Comparison of ENCODE assay signal across 10 mouse cellular contexts in the genomic region with DNA sequence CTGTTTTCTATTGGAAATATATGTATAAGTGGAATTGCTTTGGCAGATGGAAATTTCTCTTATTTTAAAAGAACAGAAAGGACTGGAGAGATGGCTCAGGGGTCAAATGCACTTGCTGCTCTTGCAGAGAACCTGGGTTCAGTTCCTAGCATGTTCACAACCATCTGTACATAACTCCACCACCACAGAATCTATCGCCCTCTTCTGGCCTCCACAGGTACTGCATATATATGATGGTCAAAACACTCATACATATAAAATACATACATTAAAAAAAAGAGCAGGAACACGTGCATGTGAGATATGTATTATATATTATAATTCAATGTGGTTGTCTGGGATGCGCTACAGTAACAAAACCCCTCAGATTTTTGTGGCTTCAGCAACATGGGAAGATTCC. TPM values are rescaled to one million over a fixed set of nuclear protein-coding genes. Genes with fewer than 3 reads are reported as not detected.
DNase-seq lines count a peak whose midpoint lies in the region; ATAC-seq and TF ChIP-seq lines count a peak whose summit lies in the region.
"Had no signal": no experiment of that assay in that cellular context is flagged by ENCODE, and none has a peak within 500 bp of the region (broad histone marks: within the 10 kb centered on the region; RNA-seq: fewer than 3 reads in every experiment).

No protein-coding gene starts in this region.

- no peaks in the 10 kb centered on the region for H3K36me3 ChIP-seq in neural tube, embryonic 15.5 days
- no peaks in the 10 kb centered on the region for H3K36me3 ChIP-seq in small intestine, adult 2 months (ENCODE audit: control insufficient read depth, insufficient read depth, low read length)
- no peaks in the 10 kb centered on the region for H3K36me3 ChIP-seq in forebrain, embryonic 16.5 days (ENCODE audit: control insufficient read depth, insufficient read depth)
- H3K36me3 ChIP-seq: hindbrain, embryonic 15.5 days; limb, embryonic 15.5 days had no signal

- no peak for ATAC-seq in neural tube, embryonic 15.5 days (ENCODE audit: low FRiP score)
- no peak for ATAC-seq in forebrain, embryonic 16.5 days

- no peak for DNase-seq in gastrocnemius, adult 2 months
- DNase-seq in gastrocnemius, postnatal 25 days = no peak
- DNase-seq in neural tube, embryonic 10.5 days (ENCODE audit: extremely low spot score, low spot score) = peak; percentile 26
- peak; percentile 37 for DNase-seq in c-Kit-positive CD71-positive TER-119-positive erythroid progenitor cells, embryonic 14.5 days (ENCODE audit: low spot score)
- DNase-seq in layer of hippocampus, adult 8-10 months (ENCODE audit: low spot score in 2 of 2) = no peak

- no peak for TF ChIP-seq POLR2A in small intestine, adult 2 months (IDR thresholded peaks at IDR 0.05; ENCODE audit: low read depth, low read length)

- H3K4me2 ChIP-seq in neural tube, embryonic 15.5 days = no peak overlapping the region
- H3K4me2 ChIP-seq in forebrain, embryonic 16.5 days (ENCODE audit: low read length) = no peak overlapping the region
- H3K4me2 ChIP-seq: hindbrain, embryonic 15.5 days; limb, embryonic 15.5 days had no signal

- H3K9ac ChIP-seq in neural tube, embryonic 15.5 days (replicated peaks) = no peak overlapping the region
- no peak overlapping the region for H3K9ac ChIP-seq in forebrain, embryonic 16.5 days (replicated peaks; ENCODE audit: low read depth, low read length)
- H3K9ac ChIP-seq: hindbrain, embryonic 15.5 days; limb, embryonic 15.5 days had no signal

- no peaks in the 10 kb centered on the region for H3K27me3 ChIP-seq in neural tube, embryonic 15.5 days (replicated peaks)
- H3K27me3 ChIP-seq in small intestine, adult 2 months (ENCODE audit: control insufficient read depth, insufficient read depth, low read length) = no peaks in the 10 kb centered on the region
- no peaks in the 10 kb centered on the region for H3K27me3 ChIP-seq in forebrain, embryonic 16.5 days (replicated peaks; ENCODE audit: control insufficient read depth, insufficient read depth, low read length)
- H3K27me3 ChIP-seq: hindbrain, embryonic 15.5 days; limb, embryonic 15.5 days had no signal

- intact Hi-C loops in gastrocnemius, adult 2 months (cut with DNase I) = no loop called here

- no peak overlapping the region for H3K4me3 ChIP-seq in gastrocnemius, adult 2 months
- H3K4me3 ChIP-seq in neural tube, embryonic 15.5 days (replicated peaks) = no peak overlapping the region
- H3K4me3 ChIP-seq in small intestine, adult 2 months (ENCODE audit: low read depth, low read length) = no peak overlapping the region
- no peak overlapping the region for H3K4me3 ChIP-seq in forebrain, embryonic 16.5 days (replicated peaks; ENCODE audit: low read length)
- H3K4me3 ChIP-seq: hindbrain, embryonic 15.5 days; limb, embryonic 15.5 days had no signal

- 43% methylated on average over 3 of the region's 3 CpGs for WGBS in neural tube, embryonic 15.5 days
- 43% methylated on average over 3 of the region's 3 CpGs for WGBS in small intestine, adult 2 months
- WGBS in forebrain, embryonic 16.5 days = 47% methylated on average over 3 of the region's 3 CpGs

- H3K4me1 ChIP-seq in neural tube, embryonic 15.5 days = no peaks in the 10 kb centered on the region
- no peaks in the 10 kb centered on the region for H3K4me1 ChIP-seq in small intestine, adult 2 months (ENCODE audit: control insufficient read depth, insufficient read depth, insufficient read length, low read length)
- no peaks in the 10 kb centered on the region for H3K4me1 ChIP-seq in forebrain, embryonic 16.5 days (replicated peaks; ENCODE audit: control insufficient read depth, insufficient read depth, low read length)
- H3K4me1 ChIP-seq: limb, embryonic 15.5 days had no signal

- H3K27ac ChIP-seq in gastrocnemius, adult 2 months = no peak overlapping the region
- no peak overlapping the region for H3K27ac ChIP-seq in neural tube, embryonic 15.5 days (replicated peaks)
- no peak overlapping the region for H3K27ac ChIP-seq in small intestine, adult 2 months (ENCODE audit: insufficient read depth, low read depth, low read length)
- H3K27ac ChIP-seq in forebrain, embryonic 16.5 days (ENCODE audit: low read length) = no peak overlapping the region
- H3K27ac ChIP-seq: hindbrain, embryonic 15.5 days; limb, embryonic 15.5 days had no signal

- TF ChIP-seq CTCF in gastrocnemius, adult 2 months (IDR thresholded peaks at IDR 0.05) = peak; percentile 55
- TF ChIP-seq CTCF in small intestine, adult 2 months (IDR thresholded peaks at IDR 0.05; ENCODE audit: extremely low read depth, insufficient read length, insufficient replicate concordance, low read depth, low read length) = peak; percentile 37; the same call in 1 of the 2 replicates

- no peaks in the 10 kb centered on the region for H3K9me3 ChIP-seq in neural tube, embryonic 15.5 days (replicated peaks)
- H3K9me3 ChIP-seq in forebrain, embryonic 16.5 days (ENCODE audit: control insufficient read depth, low read length) = no peaks in the 10 kb centered on the region
- H3K9me3 ChIP-seq: hindbrain, embryonic 15.5 days; limb, embryonic 15.5 days had no signal

RNA-seq across cellular contexts. Expression of gene Dis3l, which starts 10.1 kb away (rescaled TPM):
- total RNA-seq in gastrocnemius, adult 2 months (2021) = 10 to 100 TPM; 21.0 to 26.9 TPM
- total RNA-seq in gastrocnemius, postnatal 25 days (2021) = 10 to 100 TPM; 18.4 to 19.4 TPM
- polyA plus RNA-seq in neural tube, embryonic 15.5 days (2015; fragmentation: Nextera tagmentation; extraction: Ambion mirVana) = 20.5 and 21.8 TPM in 2 replicates
- 6.6 and 7.2 TPM in 2 replicates for polyA plus RNA-seq in small intestine, adult 2 months (2012; rRNA removed)
- 25.3 and 25.9 TPM in 2 replicates for polyA plus RNA-seq in forebrain, embryonic 16.5 days (2015; fragmentation: Nextera tagmentation; extraction: Ambion mirVana)
- total RNA-seq in layer of hippocampus, adult 8-10 months (2022) = 10 to 100 TPM; 28.9 to 30.1 (median 29.6) TPM

RNA-seq across cellular contexts. Expression of gene Megf11, which starts 34.2 kb away (rescaled TPM):
- total RNA-seq in gastrocnemius, adult 2 months (2021) = under 1 TPM; 0.25 to 0.46 TPM
- under 1 TPM; 0.54 to 0.67 TPM for total RNA-seq in gastrocnemius, postnatal 25 days (2021)
- 16.5 and 17.8 TPM in 2 replicates for polyA plus RNA-seq in neural tube, embryonic 15.5 days (2015; fragmentation: Nextera tagmentation; extraction: Ambion mirVana)
- polyA plus RNA-seq in small intestine, adult 2 months (2012; rRNA removed) = 0.10 and 0.48 TPM in 2 replicates
- polyA plus RNA-seq in forebrain, embryonic 16.5 days (2015; fragmentation: Nextera tagmentation; extraction: Ambion mirVana) = 6.8 and 10.1 TPM in 2 replicates
- 10 to 100 TPM; 11.7 to 16.9 (median 14.2) TPM for total RNA-seq in layer of hippocampus, adult 8-10 months (2022)

Comparison
In these comparisons a context has a peak if more than half of its experiments do, and no peak if none do; other contexts are left out.
1. DNase-seq: peak in neural tube, embryonic 10.5 days (single experiment) and c-Kit-positive CD71-positive TER-119-positive erythroid progenitor cells, embryonic 14.5 days (single experiment); none in gastrocnemius, adult 2 months (single experiment), gastrocnemius, postnatal 25 days (single experiment) and layer of hippocampus, adult 8-10 months (0 of 2).
2. RNA of gene Megf11, which starts 34.2 kb away (total RNA-seq): 11.7 to 16.9 TPM in layer of hippocampus, adult 8-10 months; 0.54 to 0.67 TPM in gastrocnemius, postnatal 25 days and 0.25 to 0.46 TPM in gastrocnemius, adult 2 months; every median in the first group is over 4 times any median in the second.